Mouse (Mus musculus): ENCODE results near the gene Wfikkn1. TPM values are rescaled to one million over a fixed set of nuclear protein-coding genes. Genes with fewer than 3 reads are reported as not detected.
"Not testable (repeated sequence)": the region's sequence is repeated elsewhere in the genome, so short reads cannot be mapped to it uniquely, and the experiment has no call there.

Wfikkn1 gene
- total RNA-seq, 2 experiments from 2014 or later, result 0.21 to 0.50 TPM

DNA sequence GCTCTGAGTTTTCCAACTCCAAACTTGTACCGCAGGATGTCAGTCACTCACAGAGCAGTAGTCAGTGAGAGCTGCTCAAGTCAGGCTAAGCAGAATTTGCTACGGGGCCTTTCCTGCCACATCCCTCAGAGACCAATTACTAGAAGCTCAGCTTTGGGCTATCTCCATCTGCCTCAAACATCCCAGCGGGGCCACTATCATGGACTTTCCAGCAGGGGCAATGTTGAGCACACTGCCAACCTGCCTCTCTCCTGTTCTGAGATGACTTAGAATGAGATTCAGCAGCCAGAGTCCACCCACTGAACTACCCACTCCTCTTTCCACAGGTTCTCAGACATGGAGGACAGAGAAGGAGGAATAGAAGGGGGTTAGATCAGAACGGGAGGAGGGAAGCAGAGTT is 5.0 kb upstream of the Wfikkn1 start:
- DNase-seq, result no peak

DNA sequence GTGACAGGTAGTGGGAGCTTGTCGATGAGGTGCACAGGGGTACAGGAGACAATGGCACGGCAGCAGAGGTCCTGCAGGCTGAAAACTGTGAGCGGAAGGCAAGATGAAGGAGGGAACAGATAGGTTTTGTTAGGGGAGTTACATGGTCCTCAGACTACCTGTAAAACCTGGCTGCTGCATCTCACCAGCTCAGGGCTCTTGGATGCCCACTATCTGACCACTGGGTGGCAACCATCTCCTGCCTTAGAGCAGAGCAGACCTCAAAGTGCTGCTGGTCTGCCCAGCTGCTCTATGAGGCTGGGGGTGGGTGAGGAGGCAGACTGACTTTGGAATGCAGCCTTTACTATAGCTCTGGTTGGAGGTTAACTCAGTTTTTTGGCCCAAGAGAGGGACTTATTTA is 3.2 kb upstream of the Wfikkn1 start:
- no peak for DNase-seq

- DNase-seq, result no peak
Measured at GRCm38 (mm10) chr17:25883268-25883667, 2.6 kb upstream of the Wfikkn1 start.

DNA sequence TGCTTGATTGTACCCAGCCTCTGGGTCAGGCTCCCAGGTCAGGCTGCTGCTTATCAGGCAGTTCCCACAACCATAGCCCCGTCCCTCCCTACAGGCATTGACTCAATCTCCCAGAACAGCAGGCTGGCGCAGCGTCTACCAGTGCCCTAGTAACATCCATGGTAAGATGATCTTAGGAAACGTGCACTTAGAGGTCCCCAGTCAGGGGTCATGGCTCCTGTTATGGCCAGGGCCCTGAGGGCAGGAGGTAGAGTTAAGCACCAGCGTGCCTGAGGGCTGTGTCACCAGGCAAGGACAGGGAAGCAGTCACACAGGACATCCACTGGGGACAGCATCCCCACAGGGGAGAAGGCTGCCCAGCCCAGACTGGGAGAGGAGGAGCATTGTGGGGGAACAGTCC is 1.6 kb upstream of the Wfikkn1 start:
- DNase-seq, result no peak

GRCm38 (mm10) chr17:25881691-25882090 is 1.0 kb upstream of the Wfikkn1 start:
- no peak for DNase-seq

DNA sequence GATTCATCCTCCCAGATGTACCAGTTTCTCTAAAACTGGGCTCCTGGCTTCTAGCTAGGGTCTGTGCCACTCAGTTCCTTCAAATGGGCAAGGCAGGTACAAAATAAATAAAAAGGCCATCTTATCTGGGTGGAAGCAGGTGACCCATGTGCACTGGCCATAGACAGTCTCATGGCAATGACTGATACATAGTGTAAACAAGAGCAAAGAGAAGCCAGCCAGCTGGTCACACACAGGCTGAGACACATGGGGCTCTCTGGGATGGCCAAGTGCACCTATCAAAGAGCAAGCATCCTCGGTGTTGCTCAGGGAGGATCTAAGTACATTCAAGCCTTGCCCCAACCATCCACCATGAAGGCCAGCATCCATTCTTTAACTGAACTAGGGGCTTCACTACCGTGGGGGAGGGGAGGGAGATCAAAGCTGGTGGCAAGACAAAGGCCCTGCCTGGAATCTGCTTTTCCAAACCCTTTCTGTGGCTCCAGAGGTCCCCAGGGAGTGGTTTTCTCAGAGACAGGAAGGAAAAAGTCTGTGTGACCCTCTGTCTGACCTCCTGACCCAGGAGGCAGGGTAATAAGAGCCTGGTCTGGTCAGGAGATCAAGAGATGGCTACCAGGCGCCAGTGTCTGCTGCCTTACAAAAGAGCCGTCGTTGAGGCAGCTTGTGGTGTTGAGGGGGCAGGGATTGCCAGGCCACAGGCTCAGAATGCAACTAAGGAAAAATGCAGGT is 419 bp upstream of the Wfikkn1 start:
- no peak for DNase-seq

DNA sequence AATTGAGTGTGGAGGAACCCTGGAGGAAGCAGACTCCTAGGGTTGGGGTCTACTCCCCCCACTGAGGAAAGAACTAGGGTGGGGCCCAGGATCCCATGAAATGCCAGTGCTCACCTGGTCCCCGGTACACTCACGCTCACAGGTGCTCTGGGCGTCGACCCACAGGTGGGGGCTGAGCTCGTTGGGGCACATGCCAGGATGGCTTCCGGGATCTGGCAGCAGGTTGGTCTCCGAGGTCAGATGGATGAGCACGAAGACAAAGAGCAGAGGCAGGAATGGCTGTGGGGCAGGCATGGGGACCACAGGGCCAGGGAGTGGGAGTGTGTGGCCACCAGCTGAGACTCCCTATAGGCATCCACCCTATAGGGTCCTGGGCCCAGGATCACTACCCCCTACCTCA is 908 bp downstream of the Wfikkn1 start:
- no peak for DNase-seq

DNA sequence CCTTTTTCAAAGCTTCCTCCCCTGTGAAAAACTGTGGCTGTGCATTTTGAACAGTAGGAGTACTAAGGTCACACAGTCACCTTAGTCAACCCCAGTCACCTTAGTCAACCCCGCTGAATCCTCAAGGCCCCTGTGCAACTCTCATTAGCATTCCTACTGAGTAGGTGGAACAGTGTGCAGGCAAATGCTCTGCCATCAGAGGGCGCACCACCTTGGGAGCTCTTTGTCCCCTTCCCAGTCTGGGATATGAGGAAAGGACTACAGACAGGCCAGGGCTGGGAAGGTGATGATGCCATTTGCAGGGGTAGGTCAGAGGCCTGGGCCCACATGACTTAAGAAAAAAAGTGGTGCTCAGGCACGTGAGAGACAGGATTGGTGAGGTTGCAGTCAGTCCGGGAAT is 1.4 kb downstream of the Wfikkn1 start:
- DNase-seq, result no peak

- no peak for DNase-seq
Measured at GRCm38 (mm10) chr17:25878611-25879180, 2.0 kb downstream of the Wfikkn1 start.

GRCm38 (mm10) chr17:25877741-25878610 is 2.7 kb downstream of the Wfikkn1 start:
- no peak for DNase-seq

- DNase-seq, result no peak
Measured at GRCm38 (mm10) chr17:25877025-25877424, 3.6 kb downstream of the Wfikkn1 start.

- DNase-seq, result no peak
Measured at GRCm38 (mm10) chr17:25876347-25876915, 4.2 kb downstream of the Wfikkn1 start.

DNA sequence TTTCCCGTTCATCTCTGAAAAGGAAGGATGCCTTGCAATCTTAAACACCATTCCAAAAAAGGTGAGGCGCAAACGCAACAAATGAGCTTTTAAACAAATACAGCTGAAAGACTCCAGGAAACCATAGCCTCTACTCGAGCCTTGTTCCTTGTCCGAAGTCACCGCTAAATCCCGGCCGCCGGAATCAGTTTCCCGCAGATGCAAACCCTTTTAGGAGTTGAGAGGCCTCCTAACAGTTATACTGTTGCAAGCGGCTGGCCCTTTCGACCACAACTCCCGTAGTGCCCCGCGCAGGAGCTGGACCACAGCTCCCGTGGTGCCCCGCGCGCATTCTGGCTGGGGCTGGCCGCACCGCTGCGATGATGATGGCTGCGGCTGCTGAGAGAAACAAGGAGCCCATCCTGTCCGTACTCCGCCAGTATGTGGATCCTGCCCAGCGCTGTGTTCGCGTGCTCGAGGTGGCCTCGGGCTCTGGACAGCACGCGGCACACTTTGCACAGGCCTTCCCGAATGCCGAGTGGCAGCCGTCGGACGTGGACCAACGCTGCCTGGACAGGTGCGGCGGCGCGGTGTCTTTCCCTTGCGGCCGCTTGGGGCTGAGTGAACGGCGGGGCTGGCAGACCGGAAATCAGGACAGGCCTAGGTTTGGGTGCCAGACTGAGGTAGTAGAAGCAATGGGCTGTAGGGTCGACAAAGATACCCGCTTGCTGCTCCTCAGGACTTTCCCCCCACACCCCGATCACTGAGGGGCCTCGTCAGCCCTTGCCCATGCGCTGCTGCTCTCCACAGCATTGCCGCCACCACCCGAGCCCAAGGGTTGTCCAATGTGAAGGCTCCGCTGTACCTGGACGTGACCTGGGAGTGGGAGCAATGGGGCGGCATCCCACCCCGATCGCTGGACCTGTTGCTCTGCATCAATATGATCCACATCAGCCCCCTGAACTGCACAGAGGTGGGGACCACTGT is 5.2 kb downstream of the Wfikkn1 start:
- DNase-seq, result peak; percentile 89 to 93

DNA sequence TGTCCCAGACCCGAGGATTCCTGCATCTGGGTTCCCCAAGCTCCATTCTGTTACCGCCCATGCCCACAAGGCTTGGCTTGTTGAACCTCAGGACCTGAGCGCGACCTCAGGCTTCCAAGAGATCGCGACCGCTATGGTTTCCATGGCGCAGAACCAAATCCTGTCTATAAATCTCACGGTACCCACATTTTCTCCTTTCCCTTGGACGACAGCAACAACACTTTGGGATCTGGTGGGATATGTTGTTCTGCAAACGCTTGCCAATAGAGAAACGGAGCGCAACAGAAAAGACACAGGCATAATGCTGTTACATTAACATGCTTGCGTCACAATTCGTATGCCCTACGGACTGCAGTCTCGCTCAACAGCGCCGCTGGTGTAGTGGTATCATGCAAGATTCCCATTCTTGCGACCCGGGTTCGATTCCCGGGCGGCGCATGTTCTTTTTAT is 5.9 kb downstream of the Wfikkn1 start, which contains the start of gene Mettl26:
Mettl26 (plus strand) TSS at position 354 of the 450 bp plus-strand sequence.
- DNase-seq, result peak; percentile 92 to 99

- DNase-seq, result no peak
Measured at GRCm38 (mm10) chr17:25874148-25874720, 6.4 kb downstream of the Wfikkn1 start.

DNA sequence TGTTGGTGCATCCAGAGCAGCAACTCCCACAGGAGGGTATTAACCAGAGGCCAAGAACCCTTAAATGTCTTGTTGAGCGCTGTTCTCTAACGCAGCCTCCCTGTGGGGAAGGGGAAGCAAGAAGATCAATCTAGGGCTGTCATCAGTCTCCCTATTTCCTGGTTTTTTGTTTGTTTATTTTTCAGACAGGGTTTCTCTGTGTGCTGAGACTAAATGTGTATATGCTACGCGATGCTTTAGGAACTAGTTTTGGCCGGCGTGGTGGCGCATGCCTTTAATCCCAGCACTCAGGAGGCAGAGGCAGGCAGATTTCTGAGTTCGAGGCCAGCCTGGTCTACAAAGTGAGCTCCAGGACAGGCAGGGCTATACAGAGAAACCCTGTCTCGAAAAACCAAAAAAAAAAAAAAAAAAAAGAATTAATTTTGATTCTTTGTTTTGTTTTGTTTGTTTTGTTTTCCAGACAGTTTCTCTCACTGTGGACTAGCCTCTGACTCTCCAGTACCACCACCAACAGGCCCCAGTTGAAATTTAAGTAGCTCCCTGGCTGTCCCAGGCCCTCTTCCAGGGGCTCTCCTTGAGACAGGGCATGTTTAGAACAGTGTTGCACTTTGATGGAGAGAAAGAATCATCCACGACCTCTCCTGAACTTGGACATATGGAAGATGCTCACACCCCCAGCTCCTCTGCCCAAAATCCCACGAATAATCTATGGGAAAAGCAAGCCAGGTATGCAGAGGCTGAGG is 7.1 kb downstream of the Wfikkn1 start:
- DNase-seq, result no peak

- DNase-seq, result no peak
Measured at GRCm38 (mm10) chr17:25872676-25873075, 8.0 kb downstream of the Wfikkn1 start.

- DNase-seq, result not testable (repeated sequence)
Measured at GRCm38 (mm10) chr17:25871566-25871965, 9.1 kb downstream of the Wfikkn1 start.

DNA sequence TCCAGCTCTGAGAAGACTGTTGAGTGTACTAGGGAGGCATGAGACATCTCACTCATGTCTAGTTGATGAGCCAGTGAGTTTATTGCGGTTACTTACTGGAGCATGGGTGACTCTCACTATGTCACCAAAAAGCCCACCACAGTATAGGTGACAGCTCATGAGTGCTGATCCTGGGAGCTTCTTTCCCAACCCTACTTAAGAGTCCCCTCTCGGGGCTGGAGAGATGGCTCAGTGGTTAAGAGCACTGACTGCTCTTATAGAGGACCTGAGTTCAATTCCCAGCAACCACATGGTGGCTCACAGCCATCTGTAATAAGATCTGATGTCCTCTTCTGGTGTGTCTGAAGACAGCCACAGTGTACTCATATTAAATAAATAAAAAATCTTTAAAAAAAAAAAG is 10.7 kb downstream of the Wfikkn1 start:
- no peak for DNase-seq

- DNase-seq, result no peak
Measured at GRCm38 (mm10) chr17:25869498-25869897, 11.2 kb downstream of the Wfikkn1 start.

All from heart, adult 18-20 months (tissue).